Mouse (Mus musculus) spleen, postnatal 0 days (tissue): Measurements from ENCODE around the gene Kctd10. TPM values are rescaled to one million over a fixed set of nuclear protein-coding genes. Genes with fewer than 3 reads are reported as not detected.

Source experiments
- polyA plus RNA-seq: library from polyadenylated mRNA; unstranded; fragments of >200 nt; fragmentation: Nextera tagmentation; extraction: Ambion mirVana; gene quantifications from 2 replicates; pipeline ENCODE4 v1.2.1, GENCODE M21; 2015

Gene Kctd10
- 42.8 and 47.6 TPM in 2 replicates for polyA plus RNA-seq

GRCm38 (mm10) chr5:114380209-114381012, at the start of gene Kctd10, which contains the start of gene Ube3b:
TSS of gene Kctd10 (minus strand) at chr5:114380508.
TSS of gene Ube3b (plus strand) at chr5:114380607.

Other genes with a start within 250 kb of the Kctd10 start
- 1.1 and 1.9 TPM in 2 replicates for gene Acacb, start 234.0 kb downstream of the Kctd10 start, polyA plus RNA-seq
- gene Foxn4, start 106.7 kb downstream of the Kctd10 start, polyA plus RNA-seq = 0.05 TPM in 1 of 2 replicates, not detected in the other
- 1.5 and 2.0 TPM in 2 replicates for gene Myo1h, start 91.3 kb downstream of the Kctd10 start, polyA plus RNA-seq
- 15.4 and 20.2 TPM in 2 replicates for gene Ube3b, start 99 bp upstream of the Kctd10 start, polyA plus RNA-seq
- gene Mmab, start 63.6 kb upstream of the Kctd10 start, polyA plus RNA-seq = 5.7 and 6.3 TPM in 2 replicates
- 6.0 and 6.1 TPM in 2 replicates for gene Mvk, start 63.8 kb upstream of the Kctd10 start, polyA plus RNA-seq
- gene Fam222a, start 187.5 kb upstream of the Kctd10 start, polyA plus RNA-seq = 0.31 and 0.58 TPM in 2 replicates